Mouse (Mus musculus): Measurements from ENCODE around the gene Ap4s1. TPM values are rescaled to one million over a fixed set of nuclear protein-coding genes. Genes with fewer than 3 reads are reported as not detected.

Gene Ap4s1
- total RNA-seq, 2 experiments from 2014 or later: 49.8 to 50.3 TPM

- no peak for DNase-seq (ENCODE audit: low spot score in 2 of 2)
These were observed 13.0 kb downstream of the Ap4s1 start for GRCm38 (mm10) chr12:51703859-51704258.

DNA sequence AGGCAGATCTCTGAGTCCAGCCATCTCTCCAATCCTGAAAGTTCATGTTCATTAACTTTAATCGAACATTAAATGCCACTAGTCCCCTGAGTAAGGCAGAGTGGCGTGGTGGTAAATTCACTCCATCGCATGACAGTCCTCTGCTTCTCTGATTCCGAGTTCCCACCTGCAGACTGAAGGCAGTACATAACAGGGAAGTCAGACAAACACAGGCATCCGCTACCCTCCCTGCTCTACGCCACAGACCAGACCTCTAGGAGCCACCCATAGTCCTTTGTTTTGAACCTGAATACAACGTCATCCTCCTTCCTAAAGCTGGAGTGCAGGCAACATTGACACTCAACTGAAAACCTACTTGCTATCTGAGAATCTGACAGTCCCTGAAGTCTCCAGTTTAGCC is 13.7 kb downstream of the Ap4s1 start:
- no peak for DNase-seq (ENCODE audit: low spot score in 2 of 2)

GRCm38 (mm10) chr12:51705778-51706177 is 14.9 kb downstream of the Ap4s1 start:
- DNase-seq (ENCODE audit: low spot score in 2 of 2): no peak

DNA sequence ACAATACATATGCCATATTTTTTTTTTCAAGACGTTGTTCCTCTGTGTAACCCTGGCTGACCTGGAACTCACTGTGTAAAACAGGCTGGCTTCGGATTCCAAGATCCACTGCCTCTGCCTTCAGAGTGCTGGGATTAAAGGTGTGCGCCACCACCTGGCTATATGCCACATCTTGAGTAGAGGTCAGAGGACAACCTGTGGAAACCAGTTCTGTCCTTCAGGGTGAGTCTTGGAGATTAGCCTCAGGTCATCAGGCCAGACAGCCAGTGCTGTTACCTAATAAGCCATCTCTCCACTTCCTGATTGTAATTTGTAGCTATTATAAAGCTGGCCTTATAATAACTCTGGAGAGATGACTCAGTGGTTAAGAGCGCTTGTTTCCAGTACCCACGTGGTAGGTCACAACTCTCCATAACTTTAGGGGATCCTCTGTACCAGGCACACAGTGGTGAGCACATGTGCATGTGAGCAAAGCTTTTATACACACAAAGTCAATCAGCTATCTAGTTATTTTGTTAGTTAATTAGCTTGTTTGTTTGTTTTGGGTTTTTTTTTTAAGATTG is 15.9 kb downstream of the Ap4s1 start:
- no peak for DNase-seq (ENCODE audit: low spot score in 2 of 2)

DNA sequence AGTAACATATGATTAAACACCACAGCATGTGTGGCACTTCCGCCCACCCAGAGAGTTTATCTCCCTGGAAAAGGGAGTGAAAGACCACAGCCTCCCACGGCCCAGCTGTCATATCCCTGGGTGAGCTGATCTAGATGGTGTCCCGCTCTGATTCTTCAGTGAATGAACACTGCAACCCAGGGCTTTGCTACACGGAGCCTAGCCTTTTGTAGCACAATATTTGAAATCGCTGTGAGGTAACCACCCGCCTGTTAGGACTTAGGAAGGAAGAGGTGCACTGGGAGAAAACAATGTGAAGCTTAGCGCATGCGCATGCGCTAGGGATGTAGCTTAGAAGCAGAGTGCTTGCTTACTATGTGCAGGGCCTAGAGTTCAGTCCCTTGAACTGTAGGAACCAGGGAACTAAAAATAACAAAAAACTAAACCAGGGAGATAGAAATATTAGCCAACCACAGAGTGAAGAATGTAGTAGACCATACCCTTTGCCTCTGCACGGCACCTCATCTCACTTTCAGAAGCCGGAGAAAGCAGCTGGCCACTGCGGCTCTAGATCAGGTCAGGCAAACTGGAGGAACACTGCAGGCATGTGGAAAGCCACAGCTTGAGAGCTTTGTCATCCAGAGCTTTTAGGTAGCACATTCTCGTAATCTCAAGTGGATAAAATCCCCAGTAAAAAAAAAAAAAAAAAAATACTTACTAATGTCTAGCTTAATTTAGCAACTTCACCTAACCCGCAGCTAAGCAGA is 18.3 kb downstream of the Ap4s1 start:
- DNase-seq (ENCODE audit: low spot score in 2 of 2): peak; percentile 84 to 95

DNA sequence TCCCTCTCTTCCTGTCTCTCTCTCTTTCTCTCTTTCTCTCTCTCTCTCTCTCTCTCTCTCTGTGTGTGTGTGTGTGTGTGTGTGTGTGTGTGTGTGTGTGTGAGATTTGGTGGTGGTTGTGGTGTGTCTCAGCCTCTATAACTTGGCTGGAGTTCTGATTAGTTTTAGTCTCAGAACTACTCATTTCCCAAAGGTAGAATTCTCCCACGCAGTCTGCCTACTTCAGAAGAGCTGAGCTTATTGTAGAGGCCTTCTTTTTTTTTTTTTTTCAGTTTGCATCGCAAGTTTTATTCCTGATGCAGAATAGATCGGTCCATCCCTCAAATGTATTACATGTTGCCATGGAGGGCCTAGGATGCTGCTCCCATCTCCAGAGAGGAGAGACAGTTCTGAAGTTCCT is 18.9 kb downstream of the Ap4s1 start:
- no peak for DNase-seq (ENCODE audit: low spot score in 2 of 2)

- DNase-seq (ENCODE audit: low spot score in 2 of 2): no peak
These were observed 19.3 kb downstream of the Ap4s1 start for GRCm38 (mm10) chr12:51710154-51710553.

DNA sequence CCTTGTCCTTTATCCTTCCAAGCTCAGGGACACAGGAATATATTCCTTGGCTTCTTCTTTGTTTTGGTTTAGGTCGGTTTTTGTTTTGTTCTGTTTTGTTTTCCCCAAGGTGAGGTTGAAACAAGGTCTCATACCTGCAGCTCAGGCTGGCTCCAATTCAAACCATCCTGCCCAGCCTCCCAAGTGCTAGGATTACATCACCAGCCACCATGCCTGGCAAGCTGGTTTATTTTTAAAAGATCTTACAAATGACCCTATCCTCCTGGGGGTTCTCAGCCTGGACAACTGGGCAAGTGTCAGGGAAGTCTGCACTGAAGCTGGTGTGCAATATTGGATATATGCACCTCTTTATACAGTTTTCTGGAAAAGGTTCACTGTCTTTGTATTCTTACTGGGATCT is 21.9 kb downstream of the Ap4s1 start:
- DNase-seq (ENCODE audit: low spot score in 2 of 2): no peak

GRCm38 (mm10) chr12:51718617-51719016 is 27.8 kb downstream of the Ap4s1 start:
- DNase-seq (ENCODE audit: low spot score in 2 of 2): no peak

DNA sequence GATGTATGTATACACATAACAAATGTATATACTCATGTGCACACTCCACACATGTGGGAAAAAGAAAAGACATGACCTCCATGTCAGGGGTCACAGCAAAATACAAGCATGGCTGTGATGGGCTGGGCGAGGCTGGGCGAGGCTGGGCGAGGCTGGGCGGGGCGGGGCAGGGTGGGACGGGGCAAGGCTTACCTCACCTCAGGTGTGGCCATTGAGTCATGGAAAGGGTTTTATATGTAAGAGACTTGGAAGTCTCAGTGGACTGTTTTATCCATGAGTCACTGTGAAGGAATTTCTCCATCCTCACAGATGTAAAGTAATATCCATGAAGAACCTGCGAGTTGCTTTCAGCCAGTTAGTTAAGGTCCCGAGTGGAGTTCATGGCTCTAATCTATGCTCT is 31.0 kb downstream of the Ap4s1 start:
- DNase-seq (ENCODE audit: low spot score in 2 of 2): no peak

GRCm38 (mm10) chr12:51729058-51729457 is 38.2 kb downstream of the Ap4s1 start:
- no peak for DNase-seq (ENCODE audit: low spot score in 2 of 2)

- no peak for DNase-seq (ENCODE audit: low spot score in 2 of 2)
These were observed 39.0 kb downstream of the Ap4s1 start for GRCm38 (mm10) chr12:51729827-51730226.

DNA sequence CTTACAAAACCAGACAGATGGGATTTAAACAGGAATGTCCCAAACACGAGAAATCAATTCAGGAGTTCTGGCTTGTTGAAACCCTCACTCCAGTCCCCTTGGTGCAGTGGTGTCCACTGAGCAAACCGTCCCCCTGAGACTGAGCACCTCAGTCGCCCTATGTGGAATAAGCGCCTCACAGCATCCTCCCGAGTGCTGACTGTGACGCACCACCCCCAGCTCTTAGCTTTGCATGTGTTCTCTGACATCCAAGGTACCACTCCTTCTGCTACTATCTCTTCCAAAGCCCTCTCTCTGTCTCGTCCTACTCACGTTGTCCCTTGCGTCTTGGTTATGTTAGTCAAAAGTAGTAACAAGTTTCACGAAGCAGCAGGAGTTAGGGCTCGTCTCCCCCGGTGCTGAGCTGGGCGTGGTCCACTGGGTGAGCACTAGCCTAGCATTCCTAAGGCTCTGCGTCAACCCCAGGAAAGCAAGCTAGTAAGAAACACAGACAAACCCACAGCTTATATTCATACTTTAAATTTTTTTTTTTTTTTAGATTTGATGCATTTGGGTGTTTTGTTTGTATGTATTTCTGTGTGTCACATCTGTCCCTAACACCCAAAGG is 43.9 kb downstream of the Ap4s1 start:
- no peak for DNase-seq (ENCODE audit: low spot score in 2 of 2)

DNA sequence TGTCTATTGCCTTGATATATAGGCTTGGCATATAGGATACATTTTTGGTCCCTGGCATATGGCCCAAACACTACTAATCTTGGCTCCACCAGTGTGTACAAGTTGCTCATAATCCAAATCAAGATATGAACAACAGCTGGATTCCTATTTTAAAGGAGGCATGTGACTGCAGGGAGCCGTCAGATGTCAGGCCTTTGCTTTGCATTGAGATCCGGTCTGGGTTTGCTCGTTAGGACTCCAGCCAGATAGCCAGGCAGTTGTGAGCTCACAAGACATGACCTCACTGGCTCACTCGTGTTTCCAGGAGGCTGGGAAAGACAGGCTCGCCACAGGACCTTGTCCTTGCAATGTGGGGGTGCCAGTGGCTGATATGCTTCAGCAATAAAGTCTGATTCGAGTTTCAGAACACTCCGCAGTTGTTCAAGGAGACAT is 45.0 kb downstream of the Ap4s1 start:
- DNase-seq (ENCODE audit: low spot score in 2 of 2): no peak

- no peak for DNase-seq (ENCODE audit: low spot score in 2 of 2)
These were observed 45.5 kb downstream of the Ap4s1 start for GRCm38 (mm10) chr12:51736381-51736780.

- DNase-seq (ENCODE audit: low spot score in 2 of 2): no peak
These were observed 46.0 kb downstream of the Ap4s1 start for GRCm38 (mm10) chr12:51736807-51737206.

DNA sequence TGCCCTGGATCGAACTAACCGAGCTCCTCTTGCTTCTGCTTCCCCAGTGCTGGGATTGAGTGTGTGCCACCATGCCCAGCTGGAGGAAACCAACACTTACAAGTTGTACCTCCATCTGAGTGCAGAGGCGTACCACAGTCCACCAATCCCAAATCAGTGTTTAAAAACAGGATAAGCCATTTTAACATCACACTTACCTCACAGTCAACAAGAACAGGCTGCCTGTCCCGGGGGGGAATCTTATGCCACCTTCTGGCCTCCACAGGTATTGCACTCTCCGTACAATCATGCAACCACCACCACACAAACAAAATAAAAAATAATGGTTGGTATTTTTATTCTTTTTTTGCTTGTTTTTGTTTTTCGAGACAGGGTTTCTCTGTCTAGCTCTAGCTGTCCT is 50.9 kb downstream of the Ap4s1 start:
- peak in 1 of 2 experiments; percentile 36 for DNase-seq (ENCODE audit: low spot score in 2 of 2)

DNA sequence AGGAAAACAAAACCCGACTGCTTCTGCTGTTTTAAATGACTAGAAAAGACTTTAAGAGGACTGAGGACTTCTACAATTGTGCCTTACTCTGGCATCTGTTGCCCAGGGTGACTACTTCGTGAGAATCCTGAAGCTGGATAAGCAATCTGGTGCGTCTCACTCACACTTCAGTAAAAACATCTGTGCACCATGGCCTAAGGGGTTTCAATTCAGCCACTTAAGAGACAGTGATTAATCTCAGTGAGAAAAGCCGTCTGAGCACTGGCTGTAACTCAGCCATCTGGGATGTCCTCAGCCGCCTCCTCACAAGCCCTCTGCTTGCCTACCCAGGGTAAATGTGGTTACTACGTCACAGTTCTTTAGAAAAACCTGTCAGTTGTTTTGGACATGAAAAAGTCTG is 54.1 kb downstream of the Ap4s1 start:
- peak in 1 of 2 experiments; percentile 28 for DNase-seq (ENCODE audit: low spot score in 2 of 2)

DNA sequence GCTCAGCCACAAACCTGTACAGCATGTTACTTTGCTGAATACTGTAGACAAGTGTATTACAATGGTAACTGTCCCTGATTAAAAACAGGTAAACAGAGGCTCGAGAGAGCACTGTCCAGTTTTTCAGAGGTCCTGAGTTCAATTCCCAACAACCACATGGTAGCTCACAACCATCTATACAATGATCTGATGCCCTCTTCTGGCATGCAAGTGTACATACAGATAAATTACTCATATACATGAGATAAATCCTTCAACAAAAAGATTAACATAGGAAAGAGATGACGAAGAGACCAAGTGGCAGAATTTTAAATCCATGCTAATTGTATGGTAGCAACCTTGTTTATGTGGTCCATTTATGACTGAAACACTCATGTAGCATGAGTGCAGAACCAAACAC is 56.5 kb downstream of the Ap4s1 start:
- DNase-seq (ENCODE audit: low spot score in 2 of 2): no peak

DNA sequence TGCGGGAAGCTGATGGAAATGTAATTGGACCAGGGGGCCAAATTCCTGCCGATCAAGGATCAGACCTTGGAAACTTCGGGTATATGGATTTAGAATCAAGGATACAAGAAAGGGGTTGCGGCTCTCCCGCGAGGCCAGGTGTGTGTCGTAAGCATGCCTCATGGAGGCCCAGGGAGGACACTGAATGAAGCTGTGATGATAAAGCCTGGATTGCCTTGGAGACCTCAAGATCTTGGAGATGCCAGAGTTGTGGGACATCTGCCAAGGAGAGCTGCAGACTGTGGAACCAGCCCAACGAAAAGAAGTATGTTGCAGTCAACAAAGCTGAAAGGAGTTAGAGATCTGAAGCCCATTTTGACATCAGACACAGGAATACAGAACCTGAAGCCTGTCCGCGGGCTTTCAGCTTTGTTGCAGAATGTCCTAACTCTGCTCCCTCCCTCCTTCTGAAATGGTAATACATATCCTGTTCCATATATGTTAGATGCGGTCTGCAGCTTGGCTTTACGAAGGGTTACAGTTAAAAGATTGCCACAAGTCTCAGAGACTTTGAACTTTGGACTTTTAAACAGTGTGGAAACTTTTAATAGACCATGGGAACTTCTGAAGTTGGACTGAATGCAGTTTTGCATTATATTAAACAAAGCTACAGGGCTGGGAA is 65.2 kb downstream of the Ap4s1 start:
- no peak for DNase-seq (ENCODE audit: low spot score in 2 of 2)

DNA sequence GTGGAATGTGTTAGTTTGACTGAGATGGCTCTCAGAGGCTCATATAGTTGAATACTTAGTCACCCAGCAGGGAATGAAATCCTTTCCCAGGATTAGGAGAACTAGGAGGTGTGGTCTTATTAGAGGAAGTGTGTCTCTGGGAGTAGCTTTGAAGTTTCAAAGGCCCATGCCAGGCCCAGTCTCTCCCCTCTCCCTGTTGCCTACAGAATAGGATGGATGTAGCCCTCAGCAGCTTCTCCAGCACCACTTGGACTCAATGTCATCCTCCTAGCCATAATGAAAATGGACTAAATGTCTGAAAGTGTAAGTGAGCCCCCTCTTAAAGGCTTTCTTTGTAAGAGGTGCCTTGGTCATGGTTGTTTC is 65.7 kb downstream of the Ap4s1 start:
- no peak for DNase-seq (ENCODE audit: low spot score in 2 of 2)

GRCm38 (mm10) chr12:51759374-51759773 is 68.5 kb downstream of the Ap4s1 start:
- DNase-seq (ENCODE audit: low spot score in 2 of 2): no peak

Measured in layer of hippocampus, adult 18-20 months (tissue).